8 mouse cellular contexts compared by ENCODE assay signal in genomic region chr6:120665415-120665815, GRCm38 (mm10). TPM values are rescaled to one million over a fixed set of nuclear protein-coding genes. Genes with fewer than 3 reads are reported as not detected.
DNase-seq lines count a peak whose midpoint lies in the region; ATAC-seq lines count a peak whose summit lies in the region.

No protein-coding gene starts in this region.

- peak overlapping the region; percentile 65 for H3K4me3 ChIP-seq in hindbrain, embryonic 13.5 days

- DNase-seq in adrenal gland, adult 18-20 months (ENCODE audit: low spot score in 2 of 2), result peak; percentile 47 to 67
- peak; percentile 74 to 82 for DNase-seq in cerebellum, postnatal 14 days
- DNase-seq in frontal cortex, postnatal 14 days (ENCODE audit: low spot score in 2 of 2), result peak; percentile 16 to 18
- peak; percentile 10 to 23 for DNase-seq in left cerebral cortex, adult 8-10 months (ENCODE audit: low spot score in 2 of 2)
- DNase-seq in right cerebral cortex, postnatal 25 days, result peak; percentile 32
- no peak for DNase-seq in adipocyte (ENCODE audit: low spot score)

- H3K27me3 ChIP-seq in hindbrain, embryonic 13.5 days, result peaks cover 6% of the 10 kb centered on the region; the same call in 1 of the 2 replicates

- peaks cover 18% of the 10 kb centered on the region for H3K4me1 ChIP-seq in hindbrain, embryonic 13.5 days (replicated peaks)

- peak overlapping the region; percentile 89 for H3K9ac ChIP-seq in hindbrain, embryonic 13.5 days

- peak; percentile 71 for ATAC-seq in hindbrain, embryonic 13.5 days (ENCODE audit: low FRiP score)
- ATAC-seq in megakaryocyte, adult 5-6 weeks (ENCODE audit: poor library complexity, severe bottlenecking), result peak; percentile 43; the same call in 1 of the 2 replicates

- H3K36me3 ChIP-seq in hindbrain, embryonic 13.5 days, result no peaks in the 10 kb centered on the region

- H3K4me2 ChIP-seq in hindbrain, embryonic 13.5 days, result peak overlapping the region; percentile 95

- under 1% methylated on average over 21 of the region's 21 CpGs for WGBS in hindbrain, embryonic 13.5 days

- H3K27ac ChIP-seq in hindbrain, embryonic 13.5 days, result peak overlapping the region; percentile 98

- no peaks in the 10 kb centered on the region for H3K9me3 ChIP-seq in hindbrain, embryonic 13.5 days

RNA-seq across cellular contexts. Expression of gene Cecr2, which starts 0.8 kb away (rescaled TPM):
- 1 to 10 TPM; 6.1 to 7.9 TPM for total RNA-seq in adrenal gland, adult 18-20 months (2021)
- polyA plus RNA-seq in hindbrain, embryonic 13.5 days (2015; fragmentation: Nextera tagmentation; extraction: Ambion mirVana), result 4.7 and 5.7 TPM in 2 replicates
- total RNA-seq in left cerebral cortex, adult 8-10 months (2022), result 1 to 10 TPM; 3.5 to 4.7 (median 4.2) TPM
- total RNA-seq in megakaryocyte, adult 5-6 weeks (2015), result 0.25 and 0.55 TPM in 2 replicates
- total RNA-seq in megakaryocyte, adult 5-6 weeks (2017), result 1.7 and 2.4 TPM in 2 replicates
